Mouse (Mus musculus) lung, adult 2 months (tissue): ENCODE measurements around the gene Gcnt2.

Experiments
- CTCF ChIP-seq: fragments of 200-500 bp; IDR thresholded peaks from 2 replicates; pipeline ENCODE4 v1.5.1; 2011; ENCODE audit warnings: mild to moderate bottlenecking, low read length, control low read depth; ENCODE audit not compliant: insufficient read depth
- POLR2A ChIP-seq: fragments of 200-500 bp; IDR thresholded peaks from 2 replicates; pipeline ENCODE4 v1.6.1; 2011; ENCODE audit warnings: low read depth, mild to moderate bottlenecking, control low read depth, low read length, borderline replicate concordance; ENCODE audit errors: extremely low read depth

GRCm38 (mm10) chr13:40943066-40943465 lies 83.5 kb downstream of the Gcnt2 start:
- TF ChIP-seq POLR2A, result no peak
- TF ChIP-seq CTCF, result no peak
